Mouse (Mus musculus) ES-Bruce4 (cell line): ENCODE results near the gene Drg1.
"Not testable (repeated sequence)": the region's sequence is repeated elsewhere in the genome, so short reads cannot be mapped to it uniquely, and the experiment has no call there.

Experiments
- CTCF ChIP-seq: IDR thresholded peaks from one replicate; pipeline ENCODE4 v1.8.1; 2011; ENCODE audit warnings: low read depth, low read length
- POLR2A ChIP-seq: IDR thresholded peaks from one replicate; pipeline ENCODE4 v1.8.1; 2011; ENCODE audit warnings: low read length; ENCODE audit not compliant: insufficient read depth

- not testable (repeated sequence) for TF ChIP-seq CTCF, POLR2A
These were observed 115.6 kb downstream of the Drg1 start for GRCm38 (mm10) chr11:3150677-3151003.
